8 mouse cellular contexts compared by ENCODE assay signal in genomic region chr13:16020659-16021058, GRCm38 (mm10). TPM values are rescaled to one million over a fixed set of nuclear protein-coding genes. Genes with fewer than 3 reads are reported as not detected.
DNase-seq lines count a peak whose midpoint lies in the region.

No protein-coding gene starts in this region.

- 2% methylated on average over 1 of the region's 1 CpGs for WGBS in embryonic facial prominence, embryonic 10.5 days

- H3K27me3 ChIP-seq in embryonic facial prominence, embryonic 10.5 days (replicated peaks; ENCODE audit: low read depth, poor library complexity, severe bottlenecking), result peaks cover 39% of the 10 kb centered on the region

- peak; percentile 88 for DNase-seq in heart, adult 11 months
- DNase-seq in heart, adult 9 months (ENCODE audit: low spot score in 2 of 2), result no peak
- DNase-seq in 3T3-L1 (ENCODE audit: low read depth, low spot score), result peak; percentile 84
- DNase-seq in Muller cell, postnatal 12 days (ENCODE audit: inconsistent ontology term), result peak; percentile 35
- peak; percentile 50 for DNase-seq in embryonic facial prominence, embryonic 10.5 days (ENCODE audit: low spot score)
- DNase-seq in induced T-regulatory cell, adult 2 months (ENCODE audit: low read depth), result peak; percentile 61
- DNase-seq in lung, postnatal 36 days, result peak; percentile 59
- DNase-seq in thymus, postnatal 10 days (ENCODE audit: low spot score in 2 of 2), result peak; percentile 27 to 63

- H3K4me1 ChIP-seq in embryonic facial prominence, embryonic 10.5 days, result peaks cover 23% of the 10 kb centered on the region

- no peak overlapping the region for H3K4me3 ChIP-seq in embryonic facial prominence, embryonic 10.5 days

- H3K36me3 ChIP-seq in embryonic facial prominence, embryonic 10.5 days (replicated peaks), result no peaks in the 10 kb centered on the region

- H3K9me3 ChIP-seq in embryonic facial prominence, embryonic 10.5 days, result no peaks in the 10 kb centered on the region

- H3K27ac ChIP-seq in embryonic facial prominence, embryonic 10.5 days (replicated peaks), result no peak overlapping the region

RNA-seq across cellular contexts. Expression of gene Inhba, which starts 9.0 kb away (rescaled TPM):
- polyA plus RNA-seq in embryonic facial prominence, embryonic 10.5 days (2016; fragmentation: Nextera tagmentation; extraction: Ambion mirVana), result 0.25 and 1.6 TPM in 2 replicates

Comparison
In these comparisons a context has a peak if more than half of its experiments do, and no peak if none do; other contexts are left out.
1. DNase-seq: peak in heart, adult 11 months (single experiment), 3T3-L1 (single experiment), Muller cell, postnatal 12 days (single experiment), embryonic facial prominence, embryonic 10.5 days (single experiment), induced T-regulatory cell, adult 2 months (single experiment), lung, postnatal 36 days (single experiment) and thymus, postnatal 10 days (2 of 2); none in heart, adult 9 months (0 of 2).